Mouse (Mus musculus): ENCODE data around the gene Medag. TPM values are rescaled to one million over a fixed set of nuclear protein-coding genes. Genes with fewer than 3 reads are reported as not detected.

Medag gene
- polyA plus RNA-seq, 1 experiment from 2014 or later = 1.8 TPM

DNA sequence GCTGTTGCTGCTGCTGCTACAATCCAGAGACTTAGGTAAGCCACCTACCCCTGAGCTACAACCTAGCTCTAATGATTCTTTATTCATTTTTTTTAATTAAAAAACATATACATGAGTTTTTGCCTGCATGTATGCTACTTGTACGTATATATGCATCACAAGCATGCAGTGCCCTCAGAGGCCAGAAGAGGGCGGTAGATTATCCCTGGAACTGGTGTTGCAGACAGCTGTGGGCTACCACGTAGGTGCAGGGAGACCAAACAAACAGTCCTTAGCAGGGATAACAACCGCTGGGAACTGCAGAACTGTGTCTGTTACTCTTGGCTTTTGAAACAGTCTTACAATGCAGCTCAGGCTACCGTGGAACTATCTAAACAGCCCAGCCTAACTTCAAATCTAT, 36.2 kb downstream of the Medag start:
- no peaks in the 10 kb centered on the region for H3K4me1 ChIP-seq (ENCODE audit: control insufficient read depth, insufficient read depth, low read length)
- H3K27me3 ChIP-seq (replicated peaks; ENCODE audit: control insufficient read depth, insufficient read depth, low read length) = no peaks in the 10 kb centered on the region
- no peak overlapping the region for H3K4me3 ChIP-seq (ENCODE audit: low read length)
- H3K4me2 ChIP-seq (ENCODE audit: low read depth, low read length) = no peak overlapping the region
- no peak for ATAC-seq
- 80% methylated on average over 5 of the region's 5 CpGs for WGBS
- H3K27ac ChIP-seq (ENCODE audit: low read length) = no peak overlapping the region
- no peaks in the 10 kb centered on the region for H3K9me3 ChIP-seq (ENCODE audit: control insufficient read depth, low read length)
- H3K36me3 ChIP-seq (ENCODE audit: control insufficient read depth, insufficient read depth, low read length) = no peaks in the 10 kb centered on the region
- no peak overlapping the region for H3K9ac ChIP-seq (ENCODE audit: low read depth, low read length)

- no peaks in the 10 kb centered on the region for H3K27me3 ChIP-seq (replicated peaks; ENCODE audit: control insufficient read depth, insufficient read depth, low read length)
- H3K4me1 ChIP-seq (ENCODE audit: control insufficient read depth, insufficient read depth, low read length) = no peaks in the 10 kb centered on the region
- no peak overlapping the region for H3K4me2 ChIP-seq (ENCODE audit: low read depth, low read length)
- no peak overlapping the region for H3K27ac ChIP-seq (ENCODE audit: low read length)
- no peaks in the 10 kb centered on the region for H3K9me3 ChIP-seq (ENCODE audit: control insufficient read depth, low read length)
- H3K9ac ChIP-seq (ENCODE audit: low read depth, low read length) = no peak overlapping the region
- 84% methylated on average over 7 of the region's 7 CpGs for WGBS
- ATAC-seq = no peak
- no peaks in the 10 kb centered on the region for H3K36me3 ChIP-seq (ENCODE audit: control insufficient read depth, insufficient read depth, low read length)
- no peak overlapping the region for H3K4me3 ChIP-seq (ENCODE audit: low read length)
These were observed 37.9 kb downstream of the Medag start for GRCm38 (mm10) chr5:149449406-149449805.

DNA sequence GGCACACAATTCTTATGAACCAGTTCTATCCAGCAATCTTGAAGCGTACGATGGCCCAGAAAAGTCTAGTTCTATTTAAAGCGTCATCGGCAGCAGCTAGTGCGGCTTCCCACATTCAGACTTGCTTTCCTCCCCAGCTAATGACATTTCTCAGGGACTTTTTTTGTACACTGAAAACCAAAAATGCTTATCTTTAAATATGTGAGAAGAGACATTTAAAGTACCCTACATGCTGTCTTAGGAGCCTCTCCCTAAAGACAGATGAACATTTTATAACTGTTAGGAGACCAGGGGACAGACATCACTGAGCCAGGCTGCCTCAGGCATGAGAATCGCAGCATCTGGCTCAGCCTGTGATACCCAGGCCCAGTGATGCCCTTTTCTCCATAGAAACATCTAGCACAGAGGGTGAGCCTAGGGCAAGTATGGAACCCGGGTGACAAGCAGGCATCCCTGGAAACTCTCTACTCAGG, 39.7 kb downstream of the Medag start:
- no peak overlapping the region for H3K4me3 ChIP-seq (ENCODE audit: low read length)
- 69% methylated on average over 7 of the region's 7 CpGs for WGBS
- H3K9ac ChIP-seq (ENCODE audit: low read depth, low read length) = no peak overlapping the region
- no peaks in the 10 kb centered on the region for H3K4me1 ChIP-seq (ENCODE audit: control insufficient read depth, insufficient read depth, low read length)
- no peak overlapping the region for H3K27ac ChIP-seq (ENCODE audit: low read length)
- no peak for ATAC-seq
- H3K36me3 ChIP-seq (ENCODE audit: control insufficient read depth, insufficient read depth, low read length) = no peaks in the 10 kb centered on the region
- H3K27me3 ChIP-seq (replicated peaks; ENCODE audit: control insufficient read depth, insufficient read depth, low read length) = no peaks in the 10 kb centered on the region
- H3K4me2 ChIP-seq (ENCODE audit: low read depth, low read length) = no peak overlapping the region
- H3K9me3 ChIP-seq (ENCODE audit: control insufficient read depth, low read length) = no peaks in the 10 kb centered on the region

- Histone ChIP-seq H3K4me2 (ENCODE audit: low read depth, low read length) (no peak overlapping the region), H3K4me1 (ENCODE audit: control insufficient read depth, insufficient read depth, low read length) (no peaks in the 10 kb centered on the region), H3K27me3 (replicated peaks; ENCODE audit: control insufficient read depth, insufficient read depth, low read length) (no peaks in the 10 kb centered on the region), H3K36me3 (ENCODE audit: control insufficient read depth, insufficient read depth, low read length) (no peaks in the 10 kb centered on the region), H3K4me3 (ENCODE audit: low read length) (no peak overlapping the region), H3K27ac (ENCODE audit: low read length) (no peak overlapping the region), H3K9me3 (ENCODE audit: control insufficient read depth, low read length) (no peaks in the 10 kb centered on the region), H3K9ac (ENCODE audit: low read depth, low read length) (no peak overlapping the region)
- 30% methylated on average over 6 of the region's 6 CpGs for WGBS
- ATAC-seq = no peak
These were observed 42.7 kb downstream of the Medag start for GRCm38 (mm10) chr5:149454281-149454680.

GRCm38 (mm10) chr5:149456544-149456943, 45.0 kb downstream of the Medag start:
- 76% methylated on average over 7 of the region's 7 CpGs for WGBS
- no peak for ATAC-seq
- no peaks in the 10 kb centered on the region for H3K9me3 ChIP-seq (ENCODE audit: control insufficient read depth, low read length)
- H3K4me2 ChIP-seq (ENCODE audit: low read depth, low read length) = no peak overlapping the region
- no peak overlapping the region for H3K9ac ChIP-seq (ENCODE audit: low read depth, low read length)
- H3K27me3 ChIP-seq (replicated peaks; ENCODE audit: control insufficient read depth, insufficient read depth, low read length) = no peaks in the 10 kb centered on the region
- no peaks in the 10 kb centered on the region for H3K36me3 ChIP-seq (ENCODE audit: control insufficient read depth, insufficient read depth, low read length)
- no peaks in the 10 kb centered on the region for H3K4me1 ChIP-seq (ENCODE audit: control insufficient read depth, insufficient read depth, low read length)
- H3K27ac ChIP-seq (ENCODE audit: low read length) = no peak overlapping the region
- H3K4me3 ChIP-seq (ENCODE audit: low read length) = no peak overlapping the region

DNA sequence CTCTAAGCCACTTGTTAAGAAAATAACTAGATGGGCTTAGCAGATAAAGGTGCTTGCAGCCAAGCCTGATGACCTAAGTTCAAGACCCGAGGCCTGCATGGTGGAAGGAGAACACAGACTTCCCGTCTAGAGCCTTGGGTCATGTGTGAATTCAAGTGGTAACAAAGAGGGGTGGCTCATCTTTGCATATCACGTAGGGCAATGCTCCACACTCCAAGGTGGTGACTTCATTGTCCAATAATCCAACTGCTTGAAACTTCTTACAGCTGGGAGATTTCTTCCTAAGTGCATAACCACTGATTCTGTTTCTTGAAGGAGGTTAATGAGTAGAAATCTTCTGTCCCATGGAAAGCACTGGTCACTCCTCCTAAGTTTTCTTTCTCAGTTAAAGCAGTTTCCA, 50.5 kb downstream of the Medag start:
- no peaks in the 10 kb centered on the region for H3K9me3 ChIP-seq (ENCODE audit: control insufficient read depth, low read length)
- no peak overlapping the region for H3K27ac ChIP-seq (ENCODE audit: low read length)
- no peaks in the 10 kb centered on the region for H3K27me3 ChIP-seq (replicated peaks; ENCODE audit: control insufficient read depth, insufficient read depth, low read length)
- H3K4me2 ChIP-seq (ENCODE audit: low read depth, low read length) = no peak overlapping the region
- ATAC-seq = no peak
- no peak overlapping the region for H3K4me3 ChIP-seq (ENCODE audit: low read length)
- 74% methylated on average over 3 of the region's 3 CpGs for WGBS
- no peak overlapping the region for H3K9ac ChIP-seq (ENCODE audit: low read depth, low read length)
- H3K36me3 ChIP-seq (ENCODE audit: control insufficient read depth, insufficient read depth, low read length) = no peaks in the 10 kb centered on the region
- H3K4me1 ChIP-seq (ENCODE audit: control insufficient read depth, insufficient read depth, low read length) = peaks cover 5% of the 10 kb centered on the region; the same call in 1 of the 2 replicates

DNA sequence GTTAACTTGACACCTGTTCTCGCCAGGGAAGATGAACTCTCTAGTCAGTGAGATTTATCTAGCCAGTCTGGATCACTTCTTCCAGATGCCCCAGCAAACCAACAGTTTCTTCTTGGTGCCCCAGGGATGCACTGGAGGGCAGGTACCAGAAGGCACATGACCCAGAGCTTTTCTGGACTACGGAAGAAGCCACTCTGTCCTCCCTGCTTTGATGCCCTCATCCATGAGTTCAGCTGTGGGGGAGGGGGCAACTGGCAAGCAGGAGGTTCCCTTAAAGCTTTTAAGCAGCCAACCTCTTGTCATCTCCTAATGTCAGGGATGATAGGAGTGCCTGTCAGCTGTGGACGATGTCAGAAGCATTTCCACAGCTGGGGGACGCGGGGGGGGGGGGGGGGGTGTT, 53.8 kb downstream of the Medag start:
- H3K4me3 ChIP-seq (ENCODE audit: low read length) = no peak overlapping the region
- no peak for ATAC-seq
- H3K27me3 ChIP-seq (replicated peaks; ENCODE audit: control insufficient read depth, insufficient read depth, low read length) = no peaks in the 10 kb centered on the region
- H3K27ac ChIP-seq (ENCODE audit: low read length) = no peak overlapping the region
- no peaks in the 10 kb centered on the region for H3K36me3 ChIP-seq (ENCODE audit: control insufficient read depth, insufficient read depth, low read length)
- 45% methylated on average over 4 of the region's 5 CpGs for WGBS
- peaks cover 5% of the 10 kb centered on the region; the same call in 1 of the 2 replicates for H3K4me1 ChIP-seq (ENCODE audit: control insufficient read depth, insufficient read depth, low read length)
- no peak overlapping the region for H3K9ac ChIP-seq (ENCODE audit: low read depth, low read length)
- no peak overlapping the region for H3K4me2 ChIP-seq (ENCODE audit: low read depth, low read length)
- no peaks in the 10 kb centered on the region for H3K9me3 ChIP-seq (ENCODE audit: control insufficient read depth, low read length)

- Histone ChIP-seq H3K9ac (ENCODE audit: low read depth, low read length) (no peak overlapping the region), H3K27me3 (replicated peaks; ENCODE audit: control insufficient read depth, insufficient read depth, low read length) (no peaks in the 10 kb centered on the region), H3K4me1 (ENCODE audit: control insufficient read depth, insufficient read depth, low read length) (no peaks in the 10 kb centered on the region), H3K9me3 (ENCODE audit: control insufficient read depth, low read length) (no peaks in the 10 kb centered on the region), H3K4me2 (ENCODE audit: low read depth, low read length) (no peak overlapping the region), H3K36me3 (ENCODE audit: control insufficient read depth, insufficient read depth, low read length) (no peaks in the 10 kb centered on the region), H3K4me3 (ENCODE audit: low read length) (no peak overlapping the region), H3K27ac (ENCODE audit: low read length) (no peak overlapping the region)
- no peak for ATAC-seq
- WGBS = 95% methylated on average over 9 of the region's 9 CpGs
These were observed 62.6 kb downstream of the Medag start for GRCm38 (mm10) chr5:149474142-149474541.

DNA sequence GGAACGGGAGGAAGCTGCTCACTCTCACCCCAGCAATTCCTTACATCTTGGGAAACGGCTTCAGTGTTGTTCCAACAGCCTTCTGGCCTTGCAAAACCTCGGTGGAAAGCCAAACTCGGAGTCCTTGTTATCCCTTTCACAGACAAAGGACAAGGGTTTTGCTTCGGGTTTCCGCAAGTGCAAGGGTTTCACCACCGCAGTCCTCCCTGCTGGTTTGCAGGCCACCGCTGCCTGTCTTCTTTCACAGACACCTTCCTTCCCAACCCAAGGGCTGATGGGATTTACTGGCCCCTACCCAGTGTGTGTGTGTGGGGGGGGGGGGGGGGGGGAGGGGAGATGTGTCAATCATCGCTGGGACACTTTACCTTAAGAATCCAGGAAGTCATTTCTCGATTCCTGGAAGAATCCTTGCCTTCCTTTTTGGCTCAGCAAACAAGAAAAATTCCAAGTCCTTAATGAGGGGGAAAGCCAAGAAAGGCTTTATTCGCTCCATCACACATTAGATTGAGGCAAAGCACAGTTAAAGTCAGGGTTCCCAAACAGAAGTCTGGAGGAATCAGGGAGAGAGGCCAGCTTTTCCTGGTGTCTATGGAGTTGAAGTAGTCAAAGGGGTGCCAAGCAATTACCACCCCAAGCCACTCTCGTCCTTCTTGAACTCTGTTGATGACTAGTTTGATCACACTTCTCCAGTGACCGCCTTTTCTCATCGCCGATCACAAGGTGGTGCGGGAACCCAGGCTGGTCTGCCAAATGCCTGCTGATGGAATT, 63.3 kb downstream of the Medag start:
- Histone ChIP-seq H3K4me1 (ENCODE audit: control insufficient read depth, insufficient read depth, low read length) (no peaks in the 10 kb centered on the region), H3K9ac (ENCODE audit: low read depth, low read length) (no peak overlapping the region), H3K36me3 (ENCODE audit: control insufficient read depth, insufficient read depth, low read length) (no peaks in the 10 kb centered on the region), H3K27ac (ENCODE audit: low read length) (no peak overlapping the region), H3K4me3 (ENCODE audit: low read length) (no peak overlapping the region), H3K27me3 (replicated peaks; ENCODE audit: control insufficient read depth, insufficient read depth, low read length) (no peaks in the 10 kb centered on the region), H3K9me3 (ENCODE audit: control insufficient read depth, low read length) (no peaks in the 10 kb centered on the region), H3K4me2 (ENCODE audit: low read depth, low read length) (no peak overlapping the region)
- 90% methylated on average over 16 of the region's 16 CpGs for WGBS
- no peak for ATAC-seq
